Mouse (Mus musculus) activated CD4-positive, CD25-positive, alpha-beta regulatory T cell, adult 4 months (primary cell): ENCODE results near the gene Gsdma3. TPM values are rescaled to one million over a fixed set of nuclear protein-coding genes. Genes with fewer than 3 reads are reported as not detected.
A peak's percentile ranks its signal among the peaks of the same experiment; 100 is the strongest.

Experiments
- ATAC-seq: one replicate; pipeline ENCODE4 v1.8.0; 2017
- polyA plus RNA-seq, 2 experiments: library from polyadenylated mRNA; unstranded; fragments of 100-300 nt; shearing (Covaris generic); gene quantifications; one replicate each; pipeline ENCODE4 v1.2.1; 2017

Gene Gsdma3
- polyA plus RNA-seq, result not detected

- ATAC-seq, result no peak
Observed at GRCm38 (mm10) chr11:98625611-98626410, at the start of gene Gsdma3, which contains the start of gene Gm12355. TSS of gene Gsdma3 (plus strand) at chr11:98626360. TSS of gene Gm12355 (minus strand) at chr11:98625661.

- no peak for ATAC-seq
Observed at GRCm38 (mm10) chr11:98577776-98578175, 48.4 kb upstream of the Gsdma3 start.

GRCm38 (mm10) chr11:98580301-98581121 is 45.6 kb upstream of the Gsdma3 start:
- no peak for ATAC-seq

GRCm38 (mm10) chr11:98581286-98582029 is 44.7 kb upstream of the Gsdma3 start:
- no peak for ATAC-seq

GRCm38 (mm10) chr11:98582030-98582388 is 44.2 kb upstream of the Gsdma3 start:
- ATAC-seq, result no peak

GRCm38 (mm10) chr11:98582551-98583264 is 43.5 kb upstream of the Gsdma3 start:
- no peak for ATAC-seq

- ATAC-seq, result no peak
Observed at GRCm38 (mm10) chr11:98583265-98583552, 43.0 kb upstream of the Gsdma3 start.

GRCm38 (mm10) chr11:98583571-98583970 is 42.6 kb upstream of the Gsdma3 start:
- no peak for ATAC-seq

GRCm38 (mm10) chr11:98584146-98584545 is 42.0 kb upstream of the Gsdma3 start:
- no peak for ATAC-seq

GRCm38 (mm10) chr11:98584629-98585177 is 41.5 kb upstream of the Gsdma3 start:
- ATAC-seq, result no peak

GRCm38 (mm10) chr11:98586087-98586891 is 39.9 kb upstream of the Gsdma3 start:
- ATAC-seq, result no peak

- ATAC-seq, result peak; percentile 93
Observed at GRCm38 (mm10) chr11:98586892-98587563, 39.1 kb upstream of the Gsdma3 start, which contains the start of gene Ormdl3. TSS of gene Ormdl3 (minus strand) at chr11:98587368.

- peak; percentile 29 for ATAC-seq
Observed at GRCm38 (mm10) chr11:98587684-98588546, 38.2 kb upstream of the Gsdma3 start.

- ATAC-seq, result no peak
Observed at GRCm38 (mm10) chr11:98588833-98589281, 37.3 kb upstream of the Gsdma3 start.

GRCm38 (mm10) chr11:98589306-98589705 is 36.9 kb upstream of the Gsdma3 start:
- no peak for ATAC-seq

- ATAC-seq, result no peak
Observed at GRCm38 (mm10) chr11:98590548-98591445, 35.4 kb upstream of the Gsdma3 start.

GRCm38 (mm10) chr11:98595021-98595420 is 31.1 kb upstream of the Gsdma3 start:
- no peak for ATAC-seq

- no peak for ATAC-seq
Observed at GRCm38 (mm10) chr11:98595473-98595872, 30.7 kb upstream of the Gsdma3 start.
